Mouse (Mus musculus) ES-Bruce4 (cell line): ENCODE results near the gene Orc3.

Source experiments
- CTCF ChIP-seq: IDR thresholded peaks from one replicate; pipeline ENCODE4 v1.8.1; 2011; ENCODE audit warnings: low read depth, low read length
- EP300 ChIP-seq: IDR thresholded peaks from 2 replicates; pipeline ENCODE4 v1.6.1; 2011; ENCODE audit warnings: low read depth, low read length; ENCODE audit not compliant: insufficient read depth
- POLR2A ChIP-seq: IDR thresholded peaks from one replicate; pipeline ENCODE4 v1.8.1; 2011; ENCODE audit warnings: low read length; ENCODE audit not compliant: insufficient read depth

- TF ChIP-seq CTCF (no peak), EP300 (no peak), POLR2A (no peak)
Measured at GRCm38 (mm10) chr4:34549981-34550747, 64.6 kb downstream of the Orc3 start.
